Mouse (Mus musculus): ENCODE results near the gene Sypl.

Gene Sypl

DNA sequence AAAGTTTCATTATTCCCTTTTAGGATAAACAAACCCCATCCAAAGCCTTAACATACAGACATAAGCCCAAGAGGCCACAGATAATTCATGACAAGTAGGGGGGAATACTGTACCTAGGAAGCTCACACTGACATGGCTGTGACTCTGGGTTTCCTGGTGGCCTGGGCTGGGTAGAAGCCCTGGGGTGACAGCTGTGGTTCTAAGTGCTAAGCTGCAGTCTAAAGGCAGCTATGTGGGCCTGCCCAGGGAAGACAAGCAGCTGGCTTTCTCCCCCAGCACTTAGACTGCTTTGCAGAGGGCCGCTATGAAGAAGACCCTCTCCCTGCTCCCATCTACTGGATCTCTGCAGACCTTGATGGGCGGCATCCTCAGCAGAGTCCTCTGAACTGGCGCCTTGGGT, 25.5 kb upstream of the Sypl start:
- no peak for TF ChIP-seq GATA4 (IDR thresholded peaks at IDR 0.05; ENCODE audit: insufficient replicate concordance, low read length)

DNA sequence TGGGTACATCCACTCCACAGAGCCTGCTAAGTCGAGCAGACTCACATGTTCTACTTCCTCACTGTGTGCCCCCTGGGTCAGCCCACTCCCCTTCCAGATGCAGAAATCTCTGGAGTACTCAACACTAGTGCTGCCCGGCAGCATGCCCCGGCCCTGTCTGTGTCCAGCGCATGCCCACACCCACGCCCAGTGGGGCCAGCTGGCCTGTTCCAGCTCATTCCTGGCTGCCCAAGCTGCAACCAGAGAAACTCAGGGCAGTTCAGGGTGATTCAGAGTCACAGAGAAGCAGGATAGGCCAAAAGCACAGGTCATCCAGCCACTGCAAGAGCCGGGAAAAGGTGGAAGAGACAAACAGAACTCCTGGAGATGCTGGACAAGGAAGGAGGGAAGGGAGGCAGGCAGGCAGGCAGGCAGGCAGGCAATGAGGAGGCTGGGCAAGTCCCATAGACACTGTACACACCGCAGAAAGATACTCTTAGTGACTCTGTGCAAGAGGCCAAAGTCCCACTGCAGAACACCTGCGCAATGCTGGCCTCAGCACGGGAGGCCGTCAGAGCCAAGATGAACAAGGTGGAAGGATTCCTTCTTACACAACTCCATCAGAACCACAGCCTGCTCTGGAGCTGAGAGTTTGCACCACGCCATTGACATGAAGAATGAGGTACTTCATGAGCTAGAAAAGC, 23.7 kb upstream of the Sypl start:
- TF ChIP-seq GATA4 (IDR thresholded peaks at IDR 0.05; ENCODE audit: insufficient replicate concordance, low read length) = no peak

GRCm38 (mm10) chr12:32930566-32930965, 23.1 kb upstream of the Sypl start:
- TF ChIP-seq GATA4 (IDR thresholded peaks at IDR 0.05; ENCODE audit: insufficient replicate concordance, low read length) = no peak

DNA sequence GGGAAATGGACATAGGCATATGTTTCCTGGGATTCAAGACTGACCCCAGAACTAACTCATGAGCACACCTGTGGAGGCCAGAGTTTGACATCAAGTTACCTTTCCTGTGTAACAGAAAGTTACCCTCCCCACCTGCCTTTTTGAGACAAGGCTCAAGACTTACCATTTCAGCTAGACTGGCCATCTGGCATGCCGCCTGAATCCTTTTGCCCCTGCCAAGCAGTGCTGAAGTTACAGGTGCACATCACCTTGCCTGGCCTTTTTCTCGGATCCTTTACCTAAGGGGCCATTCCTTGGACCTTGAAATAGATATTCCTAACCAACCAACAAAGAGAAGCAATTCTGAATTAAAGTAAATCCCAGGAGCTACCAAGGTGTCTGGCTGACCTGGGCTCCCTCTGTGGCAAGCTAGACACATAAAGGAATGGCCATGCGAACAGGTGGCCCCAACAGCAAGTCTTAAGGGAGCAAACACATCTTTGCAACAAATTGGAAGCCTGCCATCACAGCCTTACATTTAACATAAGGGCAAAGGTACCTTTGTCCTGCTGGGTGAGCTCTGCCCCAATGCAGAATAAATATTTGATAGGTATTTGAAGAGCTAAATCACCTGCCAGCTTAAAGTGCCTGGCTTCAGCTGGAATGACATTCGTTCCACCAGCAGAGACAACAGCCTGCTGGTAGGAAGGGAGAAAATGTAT, 17.3 kb upstream of the Sypl start:
- no peak for TF ChIP-seq GATA4 (IDR thresholded peaks at IDR 0.05; ENCODE audit: insufficient replicate concordance, low read length)

GRCm38 (mm10) chr12:32941141-32941540, 12.6 kb upstream of the Sypl start:
- no peak for TF ChIP-seq GATA4 (IDR thresholded peaks at IDR 0.05; ENCODE audit: insufficient replicate concordance, low read length)

DNA sequence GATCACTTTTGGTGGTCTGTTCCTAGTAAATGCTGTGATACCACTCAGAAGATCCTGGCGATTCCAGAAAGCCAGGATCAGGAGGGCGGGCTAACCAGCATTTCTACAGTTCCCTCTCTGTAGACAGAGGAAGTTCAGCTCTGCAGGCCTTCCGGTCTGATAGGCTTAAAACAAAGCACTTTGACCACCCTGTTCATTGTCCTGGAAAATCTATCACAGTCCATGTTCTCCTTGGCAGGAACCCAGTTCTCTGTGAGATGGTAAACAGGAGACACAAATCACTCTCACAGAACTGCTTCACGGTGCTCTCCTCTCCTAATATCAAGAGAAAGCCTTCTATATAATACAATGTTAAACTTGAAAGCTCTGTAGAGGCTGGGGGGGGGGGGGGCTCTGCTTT, 10.3 kb upstream of the Sypl start:
- TF ChIP-seq GATA4 (IDR thresholded peaks at IDR 0.05; ENCODE audit: insufficient replicate concordance, low read length) = peak; percentile 81; the same call in 1 of the 2 replicates

DNA sequence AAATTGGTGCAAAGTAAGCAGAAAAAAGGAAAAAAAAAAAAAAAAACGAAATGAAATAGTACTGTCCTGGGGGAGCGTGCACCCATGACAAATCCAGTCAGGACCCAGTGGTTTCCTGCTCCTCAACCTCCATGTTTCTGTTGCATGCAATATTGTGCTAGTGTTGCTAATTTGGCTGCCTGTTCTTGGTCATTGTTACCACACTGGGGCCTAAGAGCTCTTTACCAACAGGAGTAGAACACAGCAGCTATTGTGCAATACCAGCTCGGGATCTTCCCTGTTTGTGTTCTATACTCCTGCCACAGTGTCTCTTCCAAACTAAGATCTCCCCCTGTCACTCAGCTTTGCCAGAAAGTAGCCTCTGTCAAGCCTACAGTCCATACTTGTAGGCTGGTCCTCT, 9.7 kb upstream of the Sypl start:
- TF ChIP-seq GATA4 (IDR thresholded peaks at IDR 0.05; ENCODE audit: insufficient replicate concordance, low read length) = no peak

- no peak for TF ChIP-seq GATA4 (IDR thresholded peaks at IDR 0.05; ENCODE audit: insufficient replicate concordance, low read length)
Observed at GRCm38 (mm10) chr12:32944884-32945454, 8.7 kb upstream of the Sypl start.

DNA sequence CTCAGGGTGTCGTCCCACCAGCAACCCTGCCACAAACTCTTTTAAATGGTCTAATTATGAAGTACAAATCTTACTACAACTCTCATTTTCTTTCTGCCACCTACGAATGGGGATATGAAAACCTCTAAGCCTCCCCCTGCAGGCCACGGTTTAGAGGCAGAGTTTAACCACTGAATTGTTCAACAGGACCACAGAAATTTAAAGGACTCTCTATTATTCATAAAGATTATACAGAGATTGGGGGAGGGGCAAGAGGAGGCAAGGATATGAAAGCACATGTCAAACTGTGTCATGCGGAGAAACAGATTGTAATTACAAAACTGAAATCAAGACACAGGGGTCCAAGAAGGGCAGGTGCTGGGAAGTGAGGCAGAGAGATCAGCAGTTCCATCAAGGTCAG, 7.3 kb upstream of the Sypl start:
- TF ChIP-seq GATA4 (IDR thresholded peaks at IDR 0.05; ENCODE audit: insufficient replicate concordance, low read length) = no peak

- no peak for TF ChIP-seq GATA4 (IDR thresholded peaks at IDR 0.05; ENCODE audit: insufficient replicate concordance, low read length)
Observed at GRCm38 (mm10) chr12:32952416-32952815, 1.3 kb upstream of the Sypl start.

DNA sequence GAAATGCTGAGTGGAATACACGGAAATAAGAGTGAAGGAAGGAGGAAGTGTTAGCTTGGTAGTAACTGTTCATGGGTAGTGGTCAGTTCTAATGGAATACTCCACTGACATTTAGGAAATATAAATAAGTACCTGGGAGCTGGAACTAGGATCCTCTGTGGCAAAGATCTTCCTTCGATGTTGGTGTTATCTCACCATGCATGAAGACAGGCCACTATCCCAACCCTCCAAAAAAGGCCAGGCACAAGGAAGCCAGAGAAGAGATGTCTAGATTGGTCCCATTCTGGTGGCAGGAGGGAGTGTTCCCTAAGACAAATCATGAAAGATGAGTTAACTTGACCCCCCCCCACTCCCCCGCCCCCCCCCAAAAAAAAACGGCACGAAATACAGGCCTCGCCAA, 625 bp upstream of the Sypl start:
- no peak for TF ChIP-seq GATA4 (IDR thresholded peaks at IDR 0.05; ENCODE audit: insufficient replicate concordance, low read length)

DNA sequence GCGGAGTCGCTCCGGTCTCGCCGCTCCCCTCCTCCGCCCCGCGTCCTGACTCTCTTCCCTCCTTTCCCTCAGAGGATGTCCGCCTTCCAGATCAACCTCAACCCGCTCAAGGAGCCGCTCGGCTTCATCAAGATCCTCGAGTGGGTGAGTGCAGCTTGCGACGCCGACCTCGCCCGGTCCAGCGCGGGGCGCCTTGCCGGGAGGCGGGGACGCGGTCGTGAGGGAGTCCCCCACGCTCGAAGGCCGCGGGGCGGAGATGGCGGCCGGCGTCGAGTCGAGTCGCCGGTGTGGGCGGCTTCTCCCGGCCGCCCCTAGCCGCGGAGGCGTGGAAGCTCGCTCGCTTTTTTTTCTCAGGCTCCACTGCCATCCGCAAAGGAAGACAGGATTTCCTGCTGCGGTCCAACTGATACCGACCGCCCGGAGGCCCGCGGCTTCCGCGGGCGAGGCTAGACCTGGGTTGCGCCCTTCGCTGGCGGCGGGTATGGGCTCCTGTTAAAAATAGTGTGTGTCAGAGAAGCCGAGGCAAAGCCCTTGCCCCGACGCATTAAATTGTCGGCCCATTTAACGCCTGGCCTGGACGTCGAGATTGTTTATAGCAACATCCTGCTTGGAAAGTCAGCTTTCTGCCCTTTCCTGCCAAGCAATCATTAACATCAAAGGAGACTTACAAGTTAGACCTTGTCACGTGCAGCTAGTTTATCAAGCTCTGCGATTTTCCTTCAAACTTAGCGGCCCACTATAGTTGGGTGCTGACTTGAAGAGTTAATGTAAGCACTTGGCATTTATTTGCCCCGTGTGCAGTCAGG, 728 bp downstream of the Sypl start:
- peak; percentile 93; the same call in 1 of the 2 replicates for TF ChIP-seq GATA4 (IDR thresholded peaks at IDR 0.05; ENCODE audit: insufficient replicate concordance, low read length)

- TF ChIP-seq GATA4 (IDR thresholded peaks at IDR 0.05; ENCODE audit: insufficient replicate concordance, low read length) = no peak
Observed at GRCm38 (mm10) chr12:32955037-32955436, 1.3 kb downstream of the Sypl start.

DNA sequence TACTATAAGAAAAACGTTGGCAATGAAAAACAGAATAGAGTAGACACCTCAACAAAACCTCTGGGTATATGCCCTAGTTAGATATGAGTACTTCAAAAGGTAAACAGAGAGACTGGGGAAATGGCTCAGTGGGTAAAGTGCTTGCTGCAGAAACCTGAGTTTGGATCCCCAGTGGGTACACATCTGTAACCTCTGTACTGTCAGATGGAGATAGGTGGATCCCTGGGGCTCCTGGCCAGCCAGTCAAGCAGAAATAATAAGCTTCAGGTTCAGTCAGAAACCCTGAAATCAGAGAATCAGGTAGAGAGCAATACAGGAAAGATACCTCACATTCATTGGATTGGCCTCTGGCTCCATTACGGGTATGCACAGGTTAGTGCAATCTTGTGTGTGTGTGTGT, 3.5 kb downstream of the Sypl start:
- no peak for TF ChIP-seq GATA4 (IDR thresholded peaks at IDR 0.05; ENCODE audit: insufficient replicate concordance, low read length)

- no peak for TF ChIP-seq GATA4 (IDR thresholded peaks at IDR 0.05; ENCODE audit: insufficient replicate concordance, low read length)
Observed at GRCm38 (mm10) chr12:32962132-32962531, 8.4 kb downstream of the Sypl start.

DNA sequence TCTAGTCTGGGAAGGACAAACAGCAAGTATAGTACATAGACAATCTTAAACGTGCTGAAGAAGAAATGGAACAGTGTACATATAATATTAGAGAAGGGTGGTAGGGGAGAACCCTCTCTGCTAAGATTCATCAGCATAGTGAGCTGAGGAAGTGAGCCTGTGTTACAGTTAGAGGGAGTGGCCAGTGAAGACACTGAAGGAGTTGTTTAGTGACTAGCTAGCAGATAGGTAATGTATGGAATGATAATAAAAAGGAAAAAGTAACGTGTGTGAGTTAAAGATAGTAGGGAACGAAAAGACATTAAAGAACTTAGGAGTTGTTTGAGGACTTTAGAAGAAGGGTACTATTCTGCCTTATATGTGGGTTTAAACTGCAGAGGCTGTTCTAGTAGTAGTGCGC, 10.2 kb downstream of the Sypl start:
- TF ChIP-seq GATA4 (IDR thresholded peaks at IDR 0.05; ENCODE audit: insufficient replicate concordance, low read length) = no peak

Data from liver, adult (tissue).